Mouse (Mus musculus): ENCODE measurements around the gene Birc3.
"Not testable (repeated sequence)": the region's sequence is repeated elsewhere in the genome, so short reads cannot be mapped to it uniquely, and the experiment has no call there.

DNA sequence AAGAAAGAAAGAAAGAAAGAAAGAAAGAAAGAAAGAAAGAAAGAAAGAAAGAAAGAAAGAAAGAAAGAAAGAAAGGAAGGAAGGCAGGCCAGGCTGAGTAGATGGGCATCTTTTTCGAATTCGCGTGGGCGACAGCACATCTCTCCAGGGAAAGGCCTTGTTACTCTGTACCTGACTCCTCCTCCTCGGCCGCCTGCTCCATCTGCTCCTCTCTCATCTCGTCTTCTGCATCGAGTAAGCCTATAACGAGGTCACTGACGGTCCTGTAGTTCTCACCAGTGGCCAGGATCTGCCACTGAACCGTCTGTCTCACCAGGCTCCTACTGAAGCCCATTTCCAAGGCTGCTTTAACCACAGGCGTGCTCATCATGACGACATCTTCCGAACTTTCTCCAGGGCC lies 18.8 kb downstream of the Birc3 start:
- not testable (repeated sequence) for TF ChIP-seq POLR2A (IDR thresholded peaks at IDR 0.05; ENCODE audit: control insufficient read depth, extremely low read depth, insufficient read depth, low read length, poor library complexity); CTCF (IDR thresholded peaks at IDR 0.05; ENCODE audit: borderline replicate concordance, control insufficient read depth, extremely low read depth, insufficient read depth, low read length, poor library complexity)

All from thymus, adult 2 months (tissue).